Mouse (Mus musculus): ENCODE measurements around the gene Clcf1. TPM values are rescaled to one million over a fixed set of nuclear protein-coding genes. Genes with fewer than 3 reads are reported as not detected.

Clcf1 gene
- total RNA-seq, 2 experiments from 2014 or later, result 0.28 to 0.59 TPM

DNA sequence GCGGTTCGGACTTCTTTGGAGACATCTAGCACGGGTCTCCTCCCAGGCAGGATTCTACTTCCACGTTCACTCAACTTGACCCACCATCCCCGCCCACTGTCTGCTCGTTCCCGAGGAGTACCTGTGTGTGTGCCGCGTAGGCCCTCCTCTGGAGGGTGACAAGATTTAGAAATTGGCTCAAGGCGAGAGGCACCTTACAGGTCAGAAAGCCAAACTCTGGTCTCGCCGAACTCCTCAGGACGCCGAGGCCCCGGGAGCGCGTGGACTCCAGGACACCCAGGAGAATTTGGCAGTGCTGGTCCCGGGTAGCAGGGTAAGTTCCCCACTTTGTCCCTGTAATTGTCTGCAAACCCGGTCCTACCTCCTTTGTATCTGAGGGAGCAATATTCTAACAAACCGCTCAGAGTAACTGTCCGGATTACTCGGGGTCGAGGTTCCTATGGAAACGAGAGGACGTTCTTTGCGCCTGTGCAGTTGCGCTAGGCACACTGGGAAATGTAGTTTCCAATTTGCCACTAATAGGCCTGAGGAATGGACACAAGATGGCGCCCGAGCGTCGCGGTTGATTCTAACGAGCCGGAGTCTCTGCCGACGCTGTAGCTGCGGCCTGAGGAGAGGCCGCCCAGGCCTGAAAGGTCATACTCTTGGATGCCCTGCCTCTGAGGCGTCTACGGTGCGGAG is 43.3 kb downstream of the Clcf1 start:
- DNase-seq, result peak; percentile 84

DNA sequence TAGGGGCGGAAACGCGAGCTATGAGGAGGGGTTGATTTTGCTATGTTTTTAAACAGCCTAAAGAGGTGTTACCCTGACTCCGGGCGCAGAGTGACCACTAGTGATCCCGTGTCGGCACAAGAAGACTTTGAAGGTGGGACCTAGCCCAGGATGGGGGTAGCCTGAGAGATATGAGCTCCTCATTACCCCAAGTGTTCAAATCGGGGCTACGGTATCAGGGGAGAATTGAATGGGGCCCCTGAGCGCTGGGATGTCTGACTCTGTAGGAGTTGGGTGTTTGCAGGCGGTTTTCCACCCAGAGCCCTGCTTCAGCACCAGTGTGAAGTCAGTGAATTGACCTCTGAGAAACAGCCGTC is 43.8 kb downstream of the Clcf1 start:
- DNase-seq, result no peak

DNA sequence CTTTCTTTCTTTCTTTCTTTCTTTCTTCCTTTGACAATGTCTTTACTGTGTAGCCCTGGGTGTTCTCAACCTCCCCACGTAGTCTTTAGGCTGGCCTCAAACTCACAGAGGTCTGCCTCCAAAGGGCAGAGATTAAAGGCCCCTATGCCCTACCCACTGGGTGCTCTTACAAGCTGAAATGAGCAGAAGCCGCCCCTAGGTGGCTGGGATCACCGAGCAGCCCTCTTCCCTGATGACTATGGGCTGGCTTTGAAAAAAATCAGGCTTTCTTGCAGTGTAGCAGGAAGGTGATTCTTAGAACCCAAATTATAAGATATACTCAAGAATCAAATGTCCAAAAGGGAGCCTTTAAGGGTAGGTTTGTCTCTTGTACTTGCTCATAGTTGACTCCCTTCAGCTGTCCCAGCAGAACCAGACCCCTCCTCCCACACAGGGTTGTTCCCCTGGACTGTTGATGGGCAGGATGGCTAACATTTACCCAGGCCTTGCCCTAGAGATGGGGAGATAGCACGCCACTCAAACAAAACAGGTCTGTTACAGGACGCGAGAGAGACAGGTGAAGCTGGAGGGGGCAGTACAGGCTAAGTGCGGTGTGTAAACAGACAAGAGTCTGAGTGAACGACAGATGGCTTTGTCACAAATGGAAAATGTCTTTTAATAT is 47.1 kb downstream of the Clcf1 start:
- no peak for DNase-seq

DNA sequence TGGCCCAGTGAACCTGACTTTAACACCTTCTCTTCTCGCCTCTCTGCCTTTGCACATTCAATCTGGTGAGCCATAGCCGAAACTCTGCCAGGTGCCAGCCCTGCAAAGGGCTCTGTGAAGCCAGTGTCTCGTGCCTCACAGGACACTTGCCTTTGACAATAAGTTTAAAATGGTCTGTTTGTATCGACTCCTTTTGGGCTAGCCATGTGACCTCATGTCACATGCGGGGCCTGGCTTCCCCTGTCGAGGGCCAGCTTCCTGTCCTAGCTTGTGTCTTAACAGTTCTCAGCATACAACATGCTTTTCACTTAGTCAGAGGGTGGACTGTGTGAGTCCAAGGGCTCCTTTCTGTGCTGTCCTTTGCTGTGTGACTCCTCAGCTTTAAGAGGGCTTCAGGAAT is 48.7 kb downstream of the Clcf1 start:
- no peak for DNase-seq

DNA sequence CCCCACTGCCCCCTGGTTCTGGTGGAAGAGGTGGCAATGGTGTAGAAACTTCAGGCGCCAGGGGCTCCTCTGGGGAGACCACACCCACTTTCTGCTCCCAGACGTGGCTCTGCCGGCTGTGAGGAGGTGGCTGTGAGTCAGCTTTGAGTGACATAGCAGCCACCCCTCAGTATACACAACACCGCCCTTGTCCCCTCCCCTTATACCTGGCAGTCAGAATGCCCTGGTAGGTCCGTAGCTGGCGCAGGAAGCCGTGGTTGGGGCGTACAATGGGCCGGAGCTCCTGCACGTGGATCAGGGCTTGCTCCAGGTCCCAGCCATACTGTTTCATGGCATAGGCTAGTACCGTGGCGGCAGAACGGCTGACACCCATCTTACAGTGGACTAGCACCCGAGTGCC is 49.7 kb downstream of the Clcf1 start:
- no peak for DNase-seq

DNA sequence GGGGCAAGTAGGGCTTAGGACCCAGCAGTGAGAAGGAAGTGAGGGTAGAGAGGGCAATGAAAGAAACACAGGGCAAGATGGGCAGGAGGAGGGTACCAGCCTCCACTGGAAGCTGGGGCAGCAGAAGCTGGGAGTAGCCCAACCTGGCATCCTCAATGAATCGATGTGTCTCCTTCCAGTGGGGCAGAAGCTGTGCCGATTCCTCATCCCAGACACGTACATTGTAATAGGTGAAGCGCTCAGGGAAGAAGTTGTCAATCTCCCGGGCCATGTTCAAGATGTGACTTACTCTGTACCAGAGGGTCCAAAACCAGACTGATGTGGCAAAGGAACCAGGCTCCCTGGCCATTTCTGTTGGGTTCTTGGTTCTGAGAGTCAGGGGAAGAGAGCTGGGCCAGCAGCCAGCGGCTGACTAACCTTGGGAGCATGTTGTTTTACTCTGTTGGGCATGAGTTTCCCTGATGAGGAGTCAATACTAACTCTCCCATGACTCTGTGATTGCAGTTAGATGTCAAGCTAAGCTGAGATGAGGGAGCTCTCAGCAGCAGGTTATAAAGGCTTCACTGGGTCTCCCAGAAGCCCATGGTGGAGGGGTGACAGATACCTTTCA is 50.2 kb downstream of the Clcf1 start:
- no peak for DNase-seq

DNA sequence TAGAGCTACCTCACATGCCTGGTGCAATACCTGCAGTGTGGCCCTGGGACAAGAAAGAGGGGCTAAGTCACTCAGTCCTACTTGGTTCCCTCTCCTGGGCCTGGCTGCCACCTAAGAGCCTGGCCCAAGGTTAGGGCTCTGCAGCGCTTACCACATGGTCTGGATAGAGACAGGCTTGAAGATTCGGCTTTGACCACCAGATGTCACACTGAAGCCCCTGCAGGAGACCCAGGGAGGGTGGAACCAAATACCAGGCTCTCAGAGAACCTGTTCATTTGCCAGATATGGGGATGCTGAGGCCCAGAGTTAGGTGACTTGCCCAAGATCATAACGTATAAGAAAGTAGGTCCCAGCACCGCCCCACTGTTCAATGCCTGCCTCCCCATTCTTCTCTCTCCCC is 51.9 kb downstream of the Clcf1 start:
- no peak for DNase-seq

- peak; percentile 68 for DNase-seq
Measured at GRCm38 (mm10) chr19:4268566-4269361, 54.7 kb downstream of the Clcf1 start, which contains the start of gene Ssh3. TSS of gene Ssh3 (minus strand) at chr19:4269180.

- DNase-seq, result no peak
Measured at GRCm38 (mm10) chr19:4270187-4270586, 56.1 kb downstream of the Clcf1 start.

- DNase-seq, result no peak
Measured at GRCm38 (mm10) chr19:4270972-4271371, 56.9 kb downstream of the Clcf1 start.

Small RNA genes lying within 50 kb of the gene (microRNA-seq; reads per million reads assigned to microRNA genes)
- gene Gm26115 (ENCODE audit: borderline replicate concordance in 2 of 2) (0 reads per million in 2 experiments), gene Mir6985 (ENCODE audit: borderline replicate concordance in 2 of 2) (0.74 to 0.79 reads per million in 2 experiments)

Other genes starting within 250 kb of the Clcf1 start
- gene Aldh3b2, start 241.9 kb upstream of the Clcf1 start, total RNA-seq (2021), result 1 to 10 TPM in 1 of 2 experiments, not detected in 1; 1.0 TPM
- 1 to 10 TPM; 1.7 to 2.7 TPM for gene Acy3, start 227.7 kb upstream of the Clcf1 start, total RNA-seq (2021)
- not detected for gene Tbx10, start 221.5 kb upstream of the Clcf1 start, total RNA-seq (2021)
- gene Nudt8, start 213.7 kb upstream of the Clcf1 start, total RNA-seq (2021), result 10 to 100 TPM; 21.5 to 23.1 TPM
- gene Gm49405, start 213.6 kb upstream of the Clcf1 start, total RNA-seq (2021), result under 1 TPM; 0.31 to 0.35 TPM
- gene Doc2g, start 210.9 kb upstream of the Clcf1 start, total RNA-seq (2021), result under 1 TPM; 0.69 to 0.75 TPM
- 100 to 1,000 TPM; 412 to 474 TPM for gene Ndufv1, start 201.4 kb upstream of the Clcf1 start, total RNA-seq (2021)
- 100 to 1,000 TPM; 344 to 356 TPM for gene Gstp1, start 176.3 kb upstream of the Clcf1 start, total RNA-seq (2021)
- gene Gstp2, start 168.2 kb upstream of the Clcf1 start, total RNA-seq (2021), result 100 to 1,000 TPM; 118 to 133 TPM
- gene Gstp3, start 154.7 kb upstream of the Clcf1 start, total RNA-seq (2021), result not detected
- gene Cabp2, start 132.7 kb upstream of the Clcf1 start, total RNA-seq (2021), result not detected
- gene Cdk2ap2, start 117.1 kb upstream of the Clcf1 start, total RNA-seq (2021), result 10 to 100 TPM; 17.8 to 23.4 TPM
- gene Pitpnm1, start 114.2 kb upstream of the Clcf1 start, total RNA-seq (2021), result 1 to 10 TPM; 2.8 to 5.7 TPM
- gene Aip, start 88.4 kb upstream of the Clcf1 start, total RNA-seq (2021), result 10 to 100 TPM; 58.2 to 68.5 TPM
- gene Gpr152, start 74.5 kb upstream of the Clcf1 start, total RNA-seq (2021), result not detected
- not detected for gene Cabp4, start 70.2 kb upstream of the Clcf1 start, total RNA-seq (2021)
- 10 to 100 TPM; 15.9 to 24.1 TPM for gene Coro1b, start 65.6 kb upstream of the Clcf1 start, total RNA-seq (2021)
- gene Ptprcap, start 60.6 kb upstream of the Clcf1 start, total RNA-seq (2021), result under 1 TPM in 1 of 2 experiments, not detected in 1; 0.35 TPM
- gene Rps6kb2, start 50.9 kb upstream of the Clcf1 start, total RNA-seq (2021), result 10 to 100 TPM; 19.9 to 24.4 TPM
- gene Carns1, start 38.8 kb upstream of the Clcf1 start, total RNA-seq (2021), result 10 to 100 TPM; 17.7 to 20.0 TPM
- gene Tbc1d10c, start 23.0 kb upstream of the Clcf1 start, total RNA-seq (2021), result 1 to 10 TPM; 4.7 to 5.9 TPM
- gene Ppp1ca, start 22.2 kb upstream of the Clcf1 start, total RNA-seq (2021), result 100 to 1,000 TPM; 206 to 208 TPM
- 1 to 10 TPM; 2.5 to 3.5 TPM for gene Rad9a, start 12.6 kb upstream of the Clcf1 start, total RNA-seq (2021)
- gene AC109138.7, start 119 bp downstream of the Clcf1 start, total RNA-seq (2021), result not detected
- gene Pold4, start 17.7 kb downstream of the Clcf1 start, total RNA-seq (2021), result 10 to 100 TPM; 13.0 to 21.1 TPM
- gene Ssh3, start 54.9 kb downstream of the Clcf1 start, total RNA-seq (2021), result 1 to 10 TPM; 3.4 to 3.9 TPM
- under 1 TPM; 0.33 to 0.64 TPM for gene Ankrd13d, start 68.9 kb downstream of the Clcf1 start, total RNA-seq (2021)
- gene Grk2, start 92.0 kb downstream of the Clcf1 start, total RNA-seq (2021), result 10 to 100 TPM; 39.2 to 47.9 TPM
- gene Kdm2a, start 184.0 kb downstream of the Clcf1 start, total RNA-seq (2021), result 10 to 100 TPM; 26.5 to 28.3 TPM
- gene Rhod, start 225.2 kb downstream of the Clcf1 start, total RNA-seq (2021), result under 1 TPM; 0.56 to 0.75 TPM